Mouse (Mus musculus) telencephalon, adult 2 months (tissue): ENCODE measurements around the gene Ppp3ca.

ENCODE experiments used
- DNase-seq: peaks from one replicate; pipeline ENCODE4 v3.0.0-alpha.2; 2011; ENCODE audit warnings: low read depth, low spot score

Ppp3ca gene

GRCm38 (mm10) chr3:136670110-136670359 lies at the start of gene Ppp3ca:
Ppp3ca (plus strand) TSS chr3:136670124.
- no peak for DNase-seq

- no peak for DNase-seq
Observed at GRCm38 (mm10) chr3:136640544-136641230, 29.2 kb upstream of the Ppp3ca start.

GRCm38 (mm10) chr3:136650966-136651365 lies 19.0 kb upstream of the Ppp3ca start:
- DNase-seq = no peak

- DNase-seq = no peak
Observed at GRCm38 (mm10) chr3:136651496-136651895, 18.4 kb upstream of the Ppp3ca start.

DNA sequence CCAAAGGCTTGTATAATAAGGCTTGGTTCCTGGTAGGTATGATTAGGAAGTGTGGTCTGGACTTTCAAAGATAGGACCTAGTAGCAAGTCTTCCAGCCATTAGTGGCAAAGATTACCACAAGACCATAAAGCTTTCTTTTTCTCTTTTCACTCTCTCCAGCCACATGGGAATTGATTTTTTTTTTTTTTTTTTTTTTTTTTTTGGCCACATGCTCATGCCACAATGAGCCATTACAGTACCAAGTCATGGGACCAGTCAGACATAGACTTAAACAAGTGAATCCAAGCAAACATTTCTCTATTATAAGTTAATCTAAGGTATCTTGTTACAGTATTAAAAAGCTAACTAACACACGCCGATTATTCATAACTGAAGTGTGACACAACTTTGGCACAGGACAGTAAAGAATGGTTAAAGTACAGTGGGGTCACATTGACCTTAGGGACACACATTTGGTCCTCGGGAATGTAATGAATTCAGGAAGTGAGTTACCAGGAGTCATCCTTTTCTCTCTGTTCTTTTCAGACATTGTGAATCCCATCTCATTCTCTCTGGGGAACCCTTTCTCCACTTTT lies 13.4 kb upstream of the Ppp3ca start:
- DNase-seq = no peak

GRCm38 (mm10) chr3:136658681-136659080 lies 11.2 kb upstream of the Ppp3ca start:
- DNase-seq = no peak

DNA sequence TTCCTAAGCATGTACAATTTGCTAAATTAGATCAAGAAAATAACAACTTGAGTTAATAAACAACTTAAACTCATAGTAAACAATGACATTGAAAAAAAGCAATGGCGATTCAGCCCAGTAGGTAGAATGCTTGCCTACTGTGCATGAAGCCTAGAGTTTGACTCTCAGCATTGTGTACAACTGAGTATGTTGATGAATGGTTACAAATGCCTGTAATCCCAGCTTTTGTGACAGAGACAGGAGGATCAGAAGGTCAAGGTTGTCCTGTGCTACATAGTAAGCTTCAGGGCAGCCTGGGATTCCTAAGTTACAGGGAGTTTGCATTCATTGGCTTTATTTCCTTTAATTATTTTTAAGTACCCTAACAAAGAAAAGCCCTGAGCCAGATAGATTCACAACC lies 4.8 kb upstream of the Ppp3ca start:
- no peak for DNase-seq

DNA sequence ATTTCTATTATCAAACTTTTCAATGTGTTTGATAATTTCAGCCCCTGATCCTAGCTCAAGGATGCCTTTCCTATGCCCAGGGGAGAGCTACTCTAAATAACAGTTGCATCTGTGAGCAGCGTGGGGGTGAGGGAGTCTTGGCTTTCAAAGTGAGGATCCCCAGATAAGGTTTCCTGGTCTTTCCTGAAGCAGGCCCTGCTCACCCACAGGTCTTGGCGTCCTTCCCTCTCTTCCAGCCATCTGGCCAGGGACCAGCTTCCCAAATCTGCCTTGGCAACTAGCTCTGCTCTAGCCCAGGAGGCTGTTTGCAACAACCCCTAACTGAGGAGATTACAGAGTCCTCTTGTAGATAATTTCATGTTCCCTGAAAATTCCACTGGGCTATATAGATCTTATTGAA lies 1.9 kb upstream of the Ppp3ca start:
- DNase-seq = no peak

DNA sequence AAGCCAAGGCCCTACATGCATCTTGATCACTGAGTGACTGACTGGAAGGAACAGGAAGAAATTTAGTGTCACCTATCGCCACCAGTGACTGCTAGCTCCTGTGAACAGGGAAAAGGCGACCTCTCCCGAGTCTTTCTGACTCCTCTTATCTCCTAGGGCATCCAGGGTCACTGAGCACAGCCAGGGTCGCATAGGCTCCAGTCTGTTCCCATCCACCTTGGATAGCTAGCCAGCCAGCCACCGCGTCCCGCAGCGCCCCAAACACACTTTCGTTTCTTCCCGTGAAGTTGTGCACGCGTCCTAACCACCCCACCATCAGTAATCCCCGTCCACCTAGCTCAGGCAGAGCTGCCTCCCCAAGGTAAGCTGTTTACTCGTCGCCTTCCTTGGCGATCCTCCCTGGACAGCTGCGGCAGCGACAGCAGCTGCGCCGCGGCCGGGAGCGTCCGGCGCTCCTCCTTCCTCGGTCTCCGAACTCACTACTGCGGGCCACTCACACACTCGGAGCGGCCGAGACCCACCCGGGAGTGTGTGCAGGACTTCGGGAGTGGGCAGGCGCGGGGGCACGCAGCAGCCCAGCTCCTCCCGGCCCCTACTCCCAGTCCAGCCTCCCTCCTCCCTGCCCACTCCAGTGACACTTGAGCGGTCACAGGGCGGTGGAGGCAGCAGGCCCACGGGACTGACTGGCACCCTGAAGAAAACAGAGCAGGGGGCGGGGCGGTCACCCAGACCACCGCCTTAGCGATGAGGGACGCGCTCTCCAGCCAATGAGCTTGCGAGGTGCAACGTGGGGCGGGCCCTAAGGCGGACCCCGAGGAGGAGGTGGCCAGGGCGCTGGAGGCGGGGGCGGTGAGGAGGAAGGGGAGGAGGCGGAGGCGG lies 454 bp upstream of the Ppp3ca start:
- DNase-seq = peak; percentile 95

DNA sequence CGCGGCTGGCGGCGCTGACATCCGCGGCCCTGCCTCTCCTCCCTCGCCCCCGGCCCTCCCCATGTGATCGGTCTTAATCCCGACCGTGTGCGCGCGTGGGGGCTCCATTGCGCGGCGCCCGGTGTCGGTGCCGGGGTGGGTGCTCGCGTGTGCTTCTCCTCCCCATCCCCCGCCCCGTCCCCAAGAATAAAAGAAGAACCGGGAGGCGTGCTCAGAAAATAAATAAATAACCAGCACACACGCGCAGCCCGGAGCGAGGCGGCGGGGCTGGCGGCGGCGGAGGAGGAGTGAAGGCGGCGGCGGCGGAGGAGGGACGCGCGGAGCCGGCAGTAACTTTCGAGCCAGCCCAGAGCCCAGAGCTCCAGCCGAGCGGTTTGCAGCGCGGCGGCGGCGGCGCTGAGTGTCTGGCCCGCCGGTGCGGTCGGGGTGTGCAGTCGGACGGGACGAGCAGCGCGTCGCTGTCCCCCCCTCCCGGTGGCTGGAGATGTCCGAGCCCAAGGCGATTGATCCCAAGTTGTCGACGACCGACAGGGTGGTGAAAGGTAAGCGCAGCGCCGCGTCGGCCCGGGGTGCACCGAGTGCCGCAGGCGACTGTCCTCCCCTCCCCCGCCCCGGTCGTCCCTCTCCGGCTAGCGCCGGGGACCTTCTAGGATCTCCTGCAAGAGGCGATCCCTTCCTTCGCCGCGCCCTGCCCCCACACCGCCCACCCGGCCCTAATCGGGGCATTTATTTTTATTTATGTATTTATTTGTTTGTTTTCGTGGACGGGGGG lies 622 bp downstream of the Ppp3ca start:
- no peak for DNase-seq

DNA sequence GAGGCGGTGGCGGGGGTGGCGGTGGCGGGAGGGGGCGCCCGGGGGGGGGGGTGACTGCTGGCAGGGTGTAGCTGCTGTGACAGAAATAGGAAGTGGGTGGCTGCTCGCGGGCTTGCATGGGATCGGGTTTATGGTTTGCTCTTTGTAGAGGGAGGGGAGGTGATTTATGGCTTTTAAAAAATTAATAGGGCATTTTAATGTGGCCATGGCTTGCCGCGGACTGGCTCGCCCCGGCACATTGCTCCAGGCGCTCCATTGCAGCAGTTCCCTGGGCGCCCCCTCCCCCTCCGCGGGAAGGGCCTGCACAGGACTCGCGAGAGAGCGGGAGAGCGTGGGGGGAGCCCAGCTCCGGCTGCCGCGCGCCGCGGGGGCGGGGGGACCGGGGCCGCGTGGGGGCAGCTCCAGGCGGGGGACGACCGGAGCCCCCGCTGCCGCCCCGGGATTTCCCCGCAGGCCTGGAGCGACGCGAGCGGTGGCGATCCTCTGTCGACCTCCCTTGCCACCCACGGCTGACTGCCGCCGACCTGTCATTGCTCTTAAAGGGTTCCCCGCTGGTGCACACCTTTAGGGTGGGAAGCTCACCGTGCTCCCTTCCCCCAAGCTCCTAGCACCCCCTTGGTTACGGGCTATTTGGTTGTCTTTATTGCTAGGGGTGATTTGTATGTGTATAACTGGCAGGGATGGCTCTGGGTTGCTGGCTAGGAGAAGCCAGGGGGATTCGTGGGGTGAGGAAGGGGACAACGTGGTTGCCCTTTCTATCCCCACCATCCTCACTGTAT lies 1.4 kb downstream of the Ppp3ca start:
- DNase-seq = no peak

- no peak for DNase-seq
Observed at GRCm38 (mm10) chr3:136671940-136672278, 2.0 kb downstream of the Ppp3ca start.

DNA sequence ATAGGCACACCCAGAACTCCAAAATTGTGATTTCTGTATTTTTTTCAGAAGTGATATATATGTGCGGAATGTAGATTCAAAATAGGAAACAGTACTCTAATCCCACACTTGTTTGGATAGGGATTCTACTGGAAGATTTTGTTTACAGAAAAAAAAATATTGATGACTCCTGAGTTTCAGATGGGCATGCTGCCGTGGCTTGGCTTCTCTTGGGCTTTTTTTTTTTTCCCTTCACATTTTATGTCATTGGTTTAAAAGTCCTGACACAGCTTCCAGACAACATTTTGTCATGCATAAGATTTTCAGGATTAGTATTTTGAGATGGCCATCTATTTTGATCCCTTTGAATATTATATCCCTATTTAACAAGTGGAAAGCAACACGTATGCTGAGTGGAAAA lies 2.9 kb downstream of the Ppp3ca start:
- DNase-seq = no peak

DNA sequence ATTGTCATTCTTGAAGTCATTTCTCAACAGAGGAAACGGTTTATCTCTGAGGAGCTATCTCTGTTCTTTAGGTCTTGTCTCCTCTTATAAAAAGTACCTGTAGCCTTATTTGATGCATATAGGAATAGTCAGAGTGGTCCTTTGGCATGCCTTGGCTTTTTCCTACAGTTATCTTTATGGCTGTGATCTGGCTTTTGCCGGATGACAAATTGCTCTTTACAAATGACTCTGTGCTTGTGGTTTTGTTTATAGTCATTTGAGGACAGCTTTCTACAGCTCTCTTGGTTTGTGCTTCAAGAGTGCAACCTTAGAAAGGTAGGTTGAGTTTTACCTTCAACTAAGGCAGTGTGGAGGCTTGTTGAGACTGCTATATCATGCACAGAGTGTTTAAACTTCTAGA lies 3.4 kb downstream of the Ppp3ca start:
- DNase-seq = no peak

GRCm38 (mm10) chr3:136674486-136674885 lies 4.6 kb downstream of the Ppp3ca start:
- DNase-seq = no peak

- DNase-seq = no peak
Observed at GRCm38 (mm10) chr3:136676991-136677390, 7.1 kb downstream of the Ppp3ca start.

- DNase-seq = no peak
Observed at GRCm38 (mm10) chr3:136678386-136678785, 8.5 kb downstream of the Ppp3ca start.

GRCm38 (mm10) chr3:136679903-136680491 lies 10.1 kb downstream of the Ppp3ca start:
- DNase-seq = no peak

DNA sequence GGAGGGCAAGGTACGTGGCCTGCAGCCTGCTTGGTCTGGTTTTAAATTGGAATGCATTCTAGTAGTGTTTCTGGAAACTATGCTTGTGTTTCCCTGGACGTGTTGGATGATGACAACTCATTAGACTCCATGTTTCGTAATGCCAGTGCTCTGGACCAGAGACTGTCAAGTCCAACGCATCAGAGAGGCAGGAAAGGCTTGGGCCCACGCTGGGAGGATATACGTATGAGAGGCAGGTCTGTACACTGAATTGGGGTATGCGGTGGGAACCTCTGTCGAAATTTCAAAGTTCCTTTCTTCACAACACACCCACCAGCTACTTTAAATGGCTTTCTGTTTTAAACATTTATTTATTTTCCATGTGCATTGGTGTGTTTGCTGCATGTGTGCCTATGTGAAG lies 12.3 kb downstream of the Ppp3ca start:
- DNase-seq = no peak

DNA sequence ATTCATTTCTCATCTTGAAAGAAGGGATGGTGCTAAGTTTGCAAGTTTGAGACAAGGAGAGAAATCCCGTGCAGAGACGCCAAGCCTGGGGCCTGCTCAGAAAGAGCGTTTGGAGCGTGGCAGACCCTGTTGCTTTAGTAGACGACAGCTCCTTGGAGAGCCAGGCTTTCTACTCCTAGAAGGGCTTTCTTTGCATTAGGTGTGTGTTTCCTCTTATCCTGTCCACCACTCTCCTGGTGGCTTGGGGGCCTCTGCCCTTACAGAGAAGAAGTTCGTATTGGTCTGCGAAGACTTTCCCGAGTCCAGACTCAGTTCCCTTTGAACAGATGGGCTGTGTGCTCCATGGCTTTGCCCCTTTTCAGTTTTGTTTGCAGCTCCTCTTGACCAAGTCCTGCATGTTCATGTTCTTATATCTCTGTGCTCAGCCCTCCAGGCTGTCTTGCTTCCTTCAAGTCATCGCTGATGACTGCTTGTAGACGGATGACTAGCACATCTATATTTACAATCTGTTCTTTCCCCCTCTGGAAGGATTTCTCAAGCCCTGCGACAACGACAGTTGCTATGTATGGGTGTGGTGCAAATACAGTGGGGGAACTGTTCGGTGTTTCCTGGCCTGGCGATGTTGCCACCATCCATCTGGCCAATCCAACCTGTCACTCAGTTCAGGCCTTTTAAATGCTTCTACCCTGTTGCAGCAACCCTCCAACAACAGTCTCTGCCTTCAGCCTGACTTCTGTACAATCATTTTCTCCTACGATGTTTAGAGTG lies 14.5 kb downstream of the Ppp3ca start:
- no peak for DNase-seq
